Mouse (Mus musculus) spleen, adult 2 months (tissue): ENCODE data around the gene Fen1.

Experiments
- CTCF ChIP-seq: fragments of 200-500 bp; IDR thresholded peaks from 2 replicates; pipeline ENCODE4 v1.5.1; 2011; ENCODE audit warnings: mild to moderate bottlenecking, inconsistent platforms; ENCODE audit not compliant: insufficient read depth, insufficient read length, insufficient replicate concordance; ENCODE audit errors: extremely low read depth
- POLR2A ChIP-seq: fragments of 200-500 bp; IDR thresholded peaks from 2 replicates; pipeline ENCODE4 v1.6.1; 2011; ENCODE audit warnings: low read depth, low read length, inconsistent platforms

- TF ChIP-seq CTCF (no peak), POLR2A (no peak)
These were observed 34.5 kb upstream of the Fen1 start for GRCm38 (mm10) chr19:10238477-10238876.
